Mouse (Mus musculus): ENCODE measurements around the gene 1700023F06Rik.

DNA sequence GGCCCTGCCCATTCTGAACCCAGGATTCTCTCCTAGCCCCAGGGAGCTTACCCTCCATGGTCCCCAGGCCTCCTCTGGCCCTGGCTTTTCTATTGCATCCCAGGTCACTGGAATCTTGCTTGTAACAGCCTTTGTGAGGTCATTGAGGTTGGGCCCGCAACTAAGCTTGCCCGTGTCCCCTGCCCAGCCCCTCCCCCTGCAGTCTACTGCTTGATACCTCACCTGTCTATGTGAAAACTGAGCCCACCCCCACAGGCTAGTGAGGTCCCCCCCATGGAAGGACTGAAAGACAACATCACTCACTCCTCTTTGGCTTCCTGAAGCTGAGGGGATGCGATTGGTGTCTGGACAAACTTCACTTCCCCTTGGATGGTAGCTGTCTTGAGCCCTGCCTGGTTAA is at the start of gene 1700023F06Rik:
- TF ChIP-seq POLR2A (IDR thresholded peaks at IDR 0.05; ENCODE audit: borderline replicate concordance, insufficient read depth, low read length) (no peak), CTCF (IDR thresholded peaks at IDR 0.05; ENCODE audit: borderline replicate concordance, insufficient read depth, low read depth, low read length) (no peak)
